In the genomic region with DNA sequence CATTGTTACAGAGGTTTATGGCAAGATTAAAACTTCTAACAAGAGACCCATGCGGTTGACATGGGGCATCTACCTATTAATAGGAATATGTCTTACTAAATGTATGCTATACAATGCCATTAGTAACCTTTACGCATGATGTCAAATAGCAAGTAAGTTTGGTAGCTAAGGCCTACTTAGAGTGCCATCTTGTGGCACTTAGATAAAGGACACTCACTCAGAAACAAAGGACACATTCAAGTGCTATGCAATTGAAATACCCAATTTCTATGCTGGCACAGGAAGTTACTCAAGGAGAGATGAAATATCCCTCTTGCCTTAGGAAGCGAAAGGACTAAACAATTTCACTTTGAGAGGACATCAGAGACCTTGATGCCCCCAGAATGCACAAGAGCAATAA, we compare ENCODE assay signal across 8 mouse cellular contexts. TPM values are rescaled to one million over a fixed set of nuclear protein-coding genes. Genes with fewer than 3 reads are reported as not detected.
DNase-seq lines count a peak whose midpoint lies in the region.

No protein-coding gene starts in this region.

- no peaks in the 10 kb centered on the region for H3K27me3 ChIP-seq in heart, embryonic 10.5 days (ENCODE audit: insufficient read depth, poor library complexity, severe bottlenecking)

- peaks cover 18% of the 10 kb centered on the region; the same call in 1 of the 2 replicates for H3K36me3 ChIP-seq in heart, embryonic 10.5 days

- peak; percentile 17 for DNase-seq in heart, embryonic 10.5 days (ENCODE audit: low spot score)
- no peak for DNase-seq in heart, postnatal 36 days
- DNase-seq in 416B (ENCODE audit: low read depth) = peak; percentile 56
- peak; percentile 46 for DNase-seq in ZHBTc4 (ENCODE audit: low read depth, low spot score)
- peak; percentile 9 for DNase-seq in induced T-regulatory cell, adult 2 months (ENCODE audit: low read depth)
- no peak for DNase-seq in spleen, postnatal 36 days (ENCODE audit: low spot score in 2 of 2)
- no peak for DNase-seq in right cerebral cortex, adult 2 months (ENCODE audit: low spot score in 2 of 2)
- DNase-seq in ovary, adult 18-20 months (ENCODE audit: low spot score) = no peak

- intact Hi-C loops in heart, postnatal 36 days (cut with DNase I) = loop anchor here (2.0 to 10.0 kb wide), 3 partner anchors 47 to 179 kb away; no protein-coding TSS in a partner anchor

- H3K4me1 ChIP-seq in heart, embryonic 10.5 days = peaks cover 9% of the 10 kb centered on the region

- 76% methylated on average over 3 of the region's 3 CpGs for WGBS in heart, embryonic 10.5 days

- H3K9me3 ChIP-seq in heart, embryonic 10.5 days = no peaks in the 10 kb centered on the region

- no peak overlapping the region for H3K27ac ChIP-seq in heart, embryonic 10.5 days

- no peak overlapping the region for H3K4me3 ChIP-seq in heart, embryonic 10.5 days

RNA-seq across cellular contexts. Expression of gene Ddhd1, which starts 55.9 kb away (rescaled TPM):
- 9.5 and 10.0 TPM in 2 replicates for polyA plus RNA-seq in heart, embryonic 10.5 days (2016; fragmentation: Nextera tagmentation; extraction: Ambion mirVana)
- 1 to 10 TPM; 8.6 to 9.3 TPM for total RNA-seq in heart, postnatal 36 days (2021)

Comparison
In these comparisons a context has a peak if more than half of its experiments do, and no peak if none do; other contexts are left out.
1. DNase-seq: peak in heart, embryonic 10.5 days (single experiment), 416B (single experiment), ZHBTc4 (single experiment) and induced T-regulatory cell, adult 2 months (single experiment); none in heart, postnatal 36 days (0 of 2), spleen, postnatal 36 days (0 of 2), right cerebral cortex, adult 2 months (0 of 2) and ovary, adult 18-20 months (single experiment).